Comparison of ENCODE assay signal across 9 mouse cellular contexts in genomic region chr11:86655671-86656070, GRCm38 (mm10). TPM values are rescaled to one million over a fixed set of nuclear protein-coding genes. Genes with fewer than 3 reads are reported as not detected.
A peak's percentile ranks its signal among the peaks of the same experiment; 100 is the strongest.
DNase-seq lines count a peak whose midpoint lies in the region; ATAC-seq and TF ChIP-seq lines count a peak whose summit lies in the region.
"Had no signal": no experiment of that assay in that cellular context is flagged by ENCODE, and none has a peak within 500 bp of the region (broad histone marks: within the 10 kb centered on the region; RNA-seq: fewer than 3 reads in every experiment).

No protein-coding gene starts in this region.

- WGBS in kidney, postnatal 0 days: 37% methylated on average over 1 of the region's 1 CpGs
- WGBS in kidney, embryonic 15.5 days: 41% methylated on average over 1 of the region's 1 CpGs
- 30% methylated on average over 1 of the region's 1 CpGs for WGBS in liver, embryonic 15.5 days (ENCODE audit: insufficient replicate concordance)

- TF ChIP-seq CTCF in kidney, postnatal 0 days (IDR thresholded peaks at IDR 0.05; ENCODE audit: low read depth): peak; percentile 70

- DNase-seq in kidney, postnatal 0 days (ENCODE audit: low spot score): peak; percentile 88
- DNase-seq in ZHBTc4 (ENCODE audit: low read depth, low spot score): peak; percentile 28
- DNase-seq in left cerebral cortex, adult 18-20 months (ENCODE audit: low spot score in 2 of 2): no peak
- no peak for DNase-seq in gastrocnemius, postnatal 4 days (ENCODE audit: low spot score in 2 of 2)
- no peak for DNase-seq in natural killer cell, adult 2 months (ENCODE audit: low spot score in 2 of 2)
- DNase-seq: thymus, postnatal 4 days had no signal

- H3K9ac ChIP-seq in kidney, postnatal 0 days (ENCODE audit: low read depth, low read length): no peak overlapping the region
- no peak overlapping the region for H3K9ac ChIP-seq in kidney, embryonic 15.5 days
- H3K9ac ChIP-seq in liver, embryonic 15.5 days: no peak overlapping the region

- no peak overlapping the region for H3K27ac ChIP-seq in kidney, postnatal 0 days
- H3K27ac ChIP-seq in kidney, embryonic 15.5 days: no peak overlapping the region
- H3K27ac ChIP-seq in liver, embryonic 15.5 days (replicated peaks): peak overlapping the region; percentile 53; the same call in 1 of the 2 replicates

- ATAC-seq in kidney, postnatal 0 days (replicated peaks; ENCODE audit: low FRiP score, low read depth): no peak
- ATAC-seq in kidney, embryonic 15.5 days (replicated peaks; ENCODE audit: low FRiP score): no peak
- ATAC-seq in CD4-positive, CD25-positive, alpha-beta regulatory T cell, adult 4 months: peak; percentile 21
- no peak for ATAC-seq in liver, embryonic 15.5 days (ENCODE audit: insufficient read depth)

- H3K9me3 ChIP-seq in kidney, postnatal 0 days (replicated peaks; ENCODE audit: low read length): no peaks in the 10 kb centered on the region
- no peaks in the 10 kb centered on the region for H3K9me3 ChIP-seq in kidney, embryonic 15.5 days (replicated peaks)
- no peaks in the 10 kb centered on the region for H3K9me3 ChIP-seq in liver, embryonic 15.5 days (replicated peaks)

- no peaks in the 10 kb centered on the region for H3K4me1 ChIP-seq in kidney, postnatal 0 days (replicated peaks; ENCODE audit: insufficient read depth, low read length)
- H3K4me1 ChIP-seq in kidney, embryonic 15.5 days: no peaks in the 10 kb centered on the region
- peaks cover 27% of the 10 kb centered on the region for H3K4me1 ChIP-seq in liver, embryonic 15.5 days (replicated peaks)

- no peak overlapping the region for H3K4me3 ChIP-seq in kidney, postnatal 0 days (replicated peaks; ENCODE audit: low read depth, low read length)
- H3K4me3 ChIP-seq in kidney, embryonic 15.5 days (replicated peaks): no peak overlapping the region
- H3K4me3 ChIP-seq in liver, embryonic 15.5 days (replicated peaks): no peak overlapping the region

- peaks cover 8% of the 10 kb centered on the region; the same call in 1 of the 2 replicates for H3K36me3 ChIP-seq in kidney, postnatal 0 days (ENCODE audit: insufficient read depth, low read length)
- peaks cover 22% of the 10 kb centered on the region for H3K36me3 ChIP-seq in kidney, embryonic 15.5 days
- H3K36me3 ChIP-seq in liver, embryonic 15.5 days (replicated peaks): peaks cover 56% of the 10 kb centered on the region

- H3K27me3 ChIP-seq in kidney, postnatal 0 days (ENCODE audit: insufficient read depth, low read length): no peaks in the 10 kb centered on the region
- no peaks in the 10 kb centered on the region for H3K27me3 ChIP-seq in kidney, embryonic 15.5 days
- H3K27me3 ChIP-seq in liver, embryonic 15.5 days: no peaks in the 10 kb centered on the region

- H3K4me2 ChIP-seq in kidney, postnatal 0 days (ENCODE audit: low read length): no peak overlapping the region
- H3K4me2 ChIP-seq in kidney, embryonic 15.5 days: no peak overlapping the region
- no peak overlapping the region for H3K4me2 ChIP-seq in liver, embryonic 15.5 days

RNA-seq across cellular contexts. Expression of gene Vmp1, which starts 28.0 kb away (rescaled TPM):
- 222 and 249 TPM in 2 replicates for polyA plus RNA-seq in kidney, postnatal 0 days (2015; fragmentation: Nextera tagmentation; extraction: Ambion mirVana)
- polyA plus RNA-seq in kidney, embryonic 15.5 days (2015; fragmentation: Nextera tagmentation; extraction: Ambion mirVana): 139 and 144 TPM in 2 replicates
- 100 to 1,000 TPM; 405 to 430 TPM for polyA plus RNA-seq in CD4-positive, CD25-positive, alpha-beta regulatory T cell, adult 4 months (2017; shearing (Covaris generic))
- 80.8 and 81.0 TPM in 2 replicates for polyA plus RNA-seq in liver, embryonic 15.5 days (2015; fragmentation: Nextera tagmentation; extraction: Ambion mirVana)
- total RNA-seq in left cerebral cortex, adult 18-20 months (2021): 100 to 1,000 TPM; 143 to 150 TPM
- total RNA-seq in gastrocnemius, postnatal 4 days (2021): 10 to 100 TPM; 55.1 to 65.5 TPM

RNA-seq across cellular contexts. Expression of gene Ptrh2, which starts 28.1 kb away (rescaled TPM):
- polyA plus RNA-seq in kidney, postnatal 0 days (2015; fragmentation: Nextera tagmentation; extraction: Ambion mirVana): 28.6 and 31.2 TPM in 2 replicates
- polyA plus RNA-seq in kidney, embryonic 15.5 days (2015; fragmentation: Nextera tagmentation; extraction: Ambion mirVana): 35.8 and 38.2 TPM in 2 replicates
- polyA plus RNA-seq in CD4-positive, CD25-positive, alpha-beta regulatory T cell, adult 4 months (2017; shearing (Covaris generic)): 10 to 100 TPM in 1 of 2 experiments, 1 to 10 TPM in 1; 9.8 to 10.7 TPM
- polyA plus RNA-seq in liver, embryonic 15.5 days (2015; fragmentation: Nextera tagmentation; extraction: Ambion mirVana): 14.3 and 15.0 TPM in 2 replicates
- 1 to 10 TPM; 7.8 to 8.9 TPM for total RNA-seq in left cerebral cortex, adult 18-20 months (2021)
- total RNA-seq in gastrocnemius, postnatal 4 days (2021): 10 to 100 TPM; 10.2 to 11.9 TPM

Comparison
In these comparisons a context has a peak if more than half of its experiments do, and no peak if none do; other contexts are left out.
1. DNase-seq: peak in kidney, postnatal 0 days (single experiment) and ZHBTc4 (single experiment); none in left cerebral cortex, adult 18-20 months (0 of 2), gastrocnemius, postnatal 4 days (0 of 2) and natural killer cell, adult 2 months (0 of 2).